Mouse (Mus musculus): Measurements from ENCODE around the gene Irx3.

GRCm38 (mm10) chr8:91787194-91787895 lies 14.5 kb downstream of the Irx3 start:
- TF ChIP-seq CTCF (IDR thresholded peaks at IDR 0.05; ENCODE audit: low read depth, low read length) (no peak), POLR2A (IDR thresholded peaks at IDR 0.05; ENCODE audit: borderline replicate concordance, low read depth, low read length) (no peak)

Data from bone marrow macrophage, adult 2 months (primary cell).